Mouse (Mus musculus): ENCODE results near the gene Lrtm2. TPM values are rescaled to one million over a fixed set of nuclear protein-coding genes. Genes with fewer than 3 reads are reported as not detected.
"Not testable (repeated sequence)": the region's sequence is repeated elsewhere in the genome, so short reads cannot be mapped to it uniquely, and the experiment has no call there.

The Lrtm2 gene
- polyA plus RNA-seq, 2 experiments, result 0.09 TPM; not detected in 1

DNA sequence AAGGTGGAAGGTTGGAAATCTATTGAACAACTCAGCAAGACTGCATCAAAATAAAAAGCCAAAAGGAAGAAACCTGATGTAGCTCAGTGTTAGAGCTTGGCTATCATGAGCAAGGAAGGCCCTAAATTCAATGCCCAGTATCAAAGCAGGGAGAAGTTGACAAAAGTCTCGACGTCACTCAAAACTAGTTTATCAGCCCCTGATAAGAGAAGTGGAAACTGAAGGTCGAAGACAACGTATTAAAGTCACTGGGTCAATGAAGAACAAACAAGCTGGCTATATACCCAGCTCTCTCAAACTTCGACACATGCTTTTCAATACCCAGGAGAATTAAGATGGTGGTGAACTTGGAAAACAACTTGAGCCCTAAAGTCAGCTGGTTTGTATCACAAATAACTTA, 41.7 kb upstream of the Lrtm2 start:
- Histone ChIP-seq H3K27ac (replicated peaks; ENCODE audit: low read depth, low read length) (no peak overlapping the region), H3K4me1 (ENCODE audit: control insufficient read depth, insufficient read depth, low read length) (no peaks in the 10 kb centered on the region), H3K27me3 (ENCODE audit: control insufficient read depth, insufficient read depth, low read length) (no peaks in the 10 kb centered on the region), H3K9me3 (ENCODE audit: control insufficient read depth, low read length) (no peaks in the 10 kb centered on the region), H3K4me3 (replicated peaks; ENCODE audit: low read length) (no peak overlapping the region), H3K4me2 (replicated peaks; ENCODE audit: low read depth, low read length, severe bottlenecking) (no peak overlapping the region), H3K9ac (ENCODE audit: low read depth, low read length, severe bottlenecking) (no peak overlapping the region), H3K36me3 (ENCODE audit: control insufficient read depth, insufficient read depth, low read length) (peaks cover 17% of the 10 kb centered on the region)
- ATAC-seq (ENCODE audit: low FRiP score, low read depth) (no peak), DNase-seq (ENCODE audit: low spot score) (no peak)
- no peak for TF ChIP-seq POLR2A (IDR thresholded peaks at IDR 0.05; ENCODE audit: borderline replicate concordance, extremely low read depth, insufficient read depth, insufficient read length)
- 84% methylated on average over 5 of the region's 5 CpGs for WGBS

DNA sequence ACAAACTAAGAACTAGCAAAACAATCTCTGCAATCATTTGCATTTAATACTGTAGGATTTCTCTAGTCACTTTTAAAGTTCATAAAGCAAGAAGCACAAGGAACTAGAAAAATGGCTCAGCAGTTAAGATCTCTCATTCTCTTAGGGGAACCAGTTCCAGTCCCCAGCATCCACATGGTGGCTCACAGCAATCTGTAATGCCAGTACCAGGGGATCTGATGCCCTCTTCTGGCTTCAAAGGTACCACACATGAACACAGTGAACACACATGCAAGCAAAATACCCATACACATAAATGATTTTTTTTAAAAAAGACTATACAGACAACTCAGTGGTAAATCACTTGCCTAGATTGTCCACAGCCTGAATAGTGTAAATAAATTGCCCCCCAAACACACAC, 41.1 kb upstream of the Lrtm2 start:
- Histone ChIP-seq H3K9ac (ENCODE audit: low read depth, low read length, severe bottlenecking) (no peak overlapping the region), H3K27me3 (ENCODE audit: control insufficient read depth, insufficient read depth, low read length) (no peaks in the 10 kb centered on the region), H3K4me3 (replicated peaks; ENCODE audit: low read length) (no peak overlapping the region), H3K27ac (replicated peaks; ENCODE audit: low read depth, low read length) (no peak overlapping the region), H3K4me2 (replicated peaks; ENCODE audit: low read depth, low read length, severe bottlenecking) (no peak overlapping the region), H3K36me3 (ENCODE audit: control insufficient read depth, insufficient read depth, low read length) (peaks cover 18% of the 10 kb centered on the region), H3K9me3 (ENCODE audit: control insufficient read depth, low read length) (no peaks in the 10 kb centered on the region), H3K4me1 (ENCODE audit: control insufficient read depth, insufficient read depth, low read length) (no peaks in the 10 kb centered on the region)
- no peak for TF ChIP-seq POLR2A (IDR thresholded peaks at IDR 0.05; ENCODE audit: borderline replicate concordance, extremely low read depth, insufficient read depth, insufficient read length)
- no peak for DNase-seq (ENCODE audit: low spot score)
- no peak for ATAC-seq (ENCODE audit: low FRiP score, low read depth)

DNA sequence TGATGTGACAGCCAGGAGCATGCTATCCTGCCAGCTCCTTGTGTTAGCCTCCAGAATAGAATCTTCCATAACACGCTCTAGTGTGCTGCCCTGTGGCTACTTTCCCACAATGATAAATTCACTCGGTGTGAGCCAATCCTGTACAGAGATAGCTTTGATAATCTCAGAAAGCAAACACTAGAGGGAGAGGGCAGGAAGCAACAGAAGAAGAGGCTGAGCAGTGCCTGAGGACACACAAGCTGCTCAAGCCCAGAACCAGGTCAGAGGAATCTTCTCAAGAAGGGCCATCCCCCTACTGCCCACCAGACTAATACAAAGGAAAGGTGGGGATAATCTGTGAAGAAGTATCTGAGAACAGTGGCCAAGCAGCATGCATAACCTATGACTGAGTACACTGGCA, 36.8 kb upstream of the Lrtm2 start:
- no peak overlapping the region for H3K4me3 ChIP-seq (replicated peaks; ENCODE audit: low read length)
- no peak for TF ChIP-seq POLR2A (IDR thresholded peaks at IDR 0.05; ENCODE audit: borderline replicate concordance, extremely low read depth, insufficient read depth, insufficient read length)
- peaks cover 41% of the 10 kb centered on the region for H3K36me3 ChIP-seq (ENCODE audit: control insufficient read depth, insufficient read depth, low read length)
- no peak overlapping the region for H3K27ac ChIP-seq (replicated peaks; ENCODE audit: low read depth, low read length)
- H3K27me3 ChIP-seq (ENCODE audit: control insufficient read depth, insufficient read depth, low read length), result no peaks in the 10 kb centered on the region
- H3K9ac ChIP-seq (ENCODE audit: low read depth, low read length, severe bottlenecking), result no peak overlapping the region
- DNase-seq (ENCODE audit: low spot score), result no peak
- H3K4me2 ChIP-seq (replicated peaks; ENCODE audit: low read depth, low read length, severe bottlenecking), result no peak overlapping the region
- WGBS, result 95% methylated on average over 2 of the region's 2 CpGs
- ATAC-seq (ENCODE audit: low FRiP score, low read depth), result no peak
- no peaks in the 10 kb centered on the region for H3K4me1 ChIP-seq (ENCODE audit: control insufficient read depth, insufficient read depth, low read length)
- H3K9me3 ChIP-seq (ENCODE audit: control insufficient read depth, low read length), result no peaks in the 10 kb centered on the region

- 86% methylated on average over 3 of the region's 4 CpGs for WGBS
- not testable (repeated sequence) for H3K27ac ChIP-seq (replicated peaks; ENCODE audit: low read depth, low read length); H3K27me3 ChIP-seq (ENCODE audit: control insufficient read depth, insufficient read depth, low read length); H3K4me1 ChIP-seq (ENCODE audit: control insufficient read depth, insufficient read depth, low read length); H3K9ac ChIP-seq (ENCODE audit: low read depth, low read length, severe bottlenecking); ATAC-seq (ENCODE audit: low FRiP score, low read depth); H3K4me2 ChIP-seq (replicated peaks; ENCODE audit: low read depth, low read length, severe bottlenecking); DNase-seq (ENCODE audit: low spot score); H3K4me3 ChIP-seq (replicated peaks; ENCODE audit: low read length); H3K9me3 ChIP-seq (ENCODE audit: control insufficient read depth, low read length)
- peaks cover 42% of the 10 kb centered on the region for H3K36me3 ChIP-seq (ENCODE audit: control insufficient read depth, insufficient read depth, low read length)
Observed at GRCm38 (mm10) chr6:119366800-119367199, 36.2 kb upstream of the Lrtm2 start.

- Histone ChIP-seq H3K9me3 (ENCODE audit: control insufficient read depth, low read length) (no peaks in the 10 kb centered on the region), H3K27me3 (ENCODE audit: control insufficient read depth, insufficient read depth, low read length) (no peaks in the 10 kb centered on the region), H3K4me2 (replicated peaks; ENCODE audit: low read depth, low read length, severe bottlenecking) (no peak overlapping the region), H3K27ac (replicated peaks; ENCODE audit: low read depth, low read length) (no peak overlapping the region), H3K36me3 (ENCODE audit: control insufficient read depth, insufficient read depth, low read length) (peaks cover 59% of the 10 kb centered on the region), H3K4me1 (ENCODE audit: control insufficient read depth, insufficient read depth, low read length) (no peaks in the 10 kb centered on the region), H3K4me3 (replicated peaks; ENCODE audit: low read length) (no peak overlapping the region), H3K9ac (ENCODE audit: low read depth, low read length, severe bottlenecking) (no peak overlapping the region)
- DNase-seq (ENCODE audit: low spot score) (no peak), ATAC-seq (ENCODE audit: low FRiP score, low read depth) (no peak)
- 95% methylated on average over 5 of the region's 5 CpGs for WGBS
- TF ChIP-seq POLR2A (IDR thresholded peaks at IDR 0.05; ENCODE audit: borderline replicate concordance, extremely low read depth, insufficient read depth, insufficient read length), result no peak
Observed at GRCm38 (mm10) chr6:119363593-119363992, 33.0 kb upstream of the Lrtm2 start.

All from limb, embryonic 14.5 days (tissue).